Mouse (Mus musculus): ENCODE results near the gene Kcnd3. TPM values are rescaled to one million over a fixed set of nuclear protein-coding genes. Genes with fewer than 3 reads are reported as not detected.

Gene Kcnd3
- polyA plus RNA-seq, 1 experiment from 2014 or later, result 2.4 TPM

DNA sequence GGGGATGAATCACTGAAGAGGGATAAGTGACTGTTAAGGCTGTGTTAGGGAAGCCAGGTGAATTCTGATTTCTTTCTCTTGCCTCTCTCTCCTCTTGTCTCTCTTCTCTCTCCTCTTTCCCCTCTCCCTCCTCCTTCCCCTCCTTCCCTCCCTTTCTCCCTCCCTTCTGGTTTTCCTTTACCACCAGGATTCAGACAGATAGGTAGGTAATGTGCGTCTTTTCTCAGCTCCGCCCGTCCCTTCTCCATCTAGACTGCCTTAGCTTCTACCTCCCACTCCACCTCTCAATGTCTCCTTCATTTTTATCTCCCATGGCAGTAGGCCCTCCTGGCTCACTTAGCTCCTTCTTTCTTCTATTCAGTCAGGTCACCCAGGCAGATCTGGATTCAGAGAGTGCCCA lies 253.4 kb downstream of the Kcnd3 start:
- WGBS, result 18% methylated on average over 3 of the region's 3 CpGs
- ATAC-seq (ENCODE audit: low FRiP score), result no peak
- H3K27ac ChIP-seq (ENCODE audit: low read depth, low read length), result no peak overlapping the region

DNA sequence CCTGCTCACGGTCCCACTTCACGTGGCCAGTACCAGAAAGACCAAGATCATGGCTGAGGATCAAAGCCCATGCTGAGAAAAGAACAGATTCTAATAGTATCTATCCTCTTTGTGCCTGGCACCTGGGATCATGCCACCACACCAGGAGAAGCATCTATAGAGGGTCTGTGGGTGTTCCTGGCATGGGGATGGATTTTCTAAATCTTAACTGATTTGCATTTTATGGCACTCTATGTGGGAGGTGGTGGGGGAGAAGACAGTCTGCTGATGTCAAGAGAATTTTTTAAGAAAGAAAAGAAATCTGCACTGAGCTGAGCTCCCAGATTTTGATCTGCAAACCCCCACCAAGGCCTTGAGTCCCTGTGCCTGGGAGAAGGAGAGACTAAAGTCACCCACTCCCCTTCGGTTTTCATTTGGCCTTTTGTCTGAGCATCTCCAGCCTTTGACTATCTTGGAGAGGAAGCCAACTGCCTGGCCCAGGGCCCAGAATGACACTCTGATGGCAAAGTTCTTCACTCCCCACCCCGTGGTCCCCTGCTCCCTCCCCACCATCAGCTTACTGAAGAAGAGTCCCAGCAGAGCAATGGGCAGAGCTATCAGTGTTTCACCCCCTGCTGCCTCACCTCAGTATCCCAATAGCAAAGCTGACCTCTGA lies 254.4 kb downstream of the Kcnd3 start:
- DNase-seq (ENCODE audit: low spot score, missing footprints) (peak; percentile 74), ATAC-seq (ENCODE audit: low FRiP score) (no peak)
- no peak overlapping the region for H3K27ac ChIP-seq (ENCODE audit: low read depth, low read length)
- H3K27me3 ChIP-seq (ENCODE audit: control insufficient read depth, insufficient read depth, low read length), result peaks cover 19% of the 10 kb centered on the region; the same call in 1 of the 2 replicates
- no peaks in the 10 kb centered on the region for H3K36me3 ChIP-seq (ENCODE audit: control insufficient read depth, insufficient read depth, low read length)
- no peak overlapping the region for H3K4me3 ChIP-seq (ENCODE audit: low read depth, low read length)
- peaks cover 4% of the 10 kb centered on the region; the same call in 1 of the 2 replicates for H3K4me1 ChIP-seq (ENCODE audit: control insufficient read depth, insufficient read depth, low read length)
- WGBS, result 49% methylated on average over 4 of the region's 4 CpGs
- H3K4me2 ChIP-seq, result no peak overlapping the region
- H3K9ac ChIP-seq (ENCODE audit: low read length), result no peak overlapping the region
- H3K9me3 ChIP-seq (ENCODE audit: control insufficient read depth, low read length), result no peaks in the 10 kb centered on the region

More for the DNA sequence above, 253.4 kb downstream of the Kcnd3 start:
- no peaks in the 10 kb centered on the region for H3K9me3 ChIP-seq (ENCODE audit: control insufficient read depth, low read length)
- H3K4me2 ChIP-seq, result peak overlapping the region; percentile 94
- peaks cover 4% of the 10 kb centered on the region; the same call in 1 of the 2 replicates for H3K4me1 ChIP-seq (ENCODE audit: control insufficient read depth, insufficient read depth, low read length)
- H3K36me3 ChIP-seq (ENCODE audit: control insufficient read depth, insufficient read depth, low read length), result no peaks in the 10 kb centered on the region
- DNase-seq (ENCODE audit: low spot score, missing footprints), result no peak
- H3K4me3 ChIP-seq (ENCODE audit: low read depth, low read length), result peak overlapping the region; percentile 58
- peak overlapping the region; percentile 72 for H3K9ac ChIP-seq (ENCODE audit: low read length)
- peaks cover 19% of the 10 kb centered on the region; the same call in 1 of the 2 replicates for H3K27me3 ChIP-seq (ENCODE audit: control insufficient read depth, insufficient read depth, low read length)

- Histone ChIP-seq H3K4me2 (no peak overlapping the region), H3K27ac (ENCODE audit: low read depth, low read length) (no peak overlapping the region), H3K9ac (ENCODE audit: low read length) (no peak overlapping the region), H3K36me3 (ENCODE audit: control insufficient read depth, insufficient read depth, low read length) (no peaks in the 10 kb centered on the region), H3K4me1 (ENCODE audit: control insufficient read depth, insufficient read depth, low read length) (peaks cover 4% of the 10 kb centered on the region; the same call in 1 of the 2 replicates), H3K27me3 (ENCODE audit: control insufficient read depth, insufficient read depth, low read length) (peaks cover 19% of the 10 kb centered on the region; the same call in 1 of the 2 replicates), H3K9me3 (ENCODE audit: control insufficient read depth, low read length) (no peaks in the 10 kb centered on the region), H3K4me3 (ENCODE audit: low read depth, low read length) (no peak overlapping the region)
- DNase-seq (ENCODE audit: low spot score, missing footprints), result peak; percentile 84
- WGBS, result 11% methylated on average over 7 of the region's 7 CpGs
- no peak for ATAC-seq (ENCODE audit: low FRiP score)
Measured at GRCm38 (mm10) chr3:105707590-105707989, 255.5 kb downstream of the Kcnd3 start.

GRCm38 (mm10) chr3:105710246-105710645 lies 258.1 kb downstream of the Kcnd3 start:
- Histone ChIP-seq H3K27me3 (ENCODE audit: control insufficient read depth, insufficient read depth, low read length) (peaks cover 12% of the 10 kb centered on the region; the same call in 1 of the 2 replicates), H3K9me3 (ENCODE audit: control insufficient read depth, low read length) (no peaks in the 10 kb centered on the region), H3K36me3 (ENCODE audit: control insufficient read depth, insufficient read depth, low read length) (no peaks in the 10 kb centered on the region), H3K4me3 (ENCODE audit: low read depth, low read length) (no peak overlapping the region), H3K4me1 (ENCODE audit: control insufficient read depth, insufficient read depth, low read length) (peaks cover 9% of the 10 kb centered on the region), H3K9ac (ENCODE audit: low read length) (no peak overlapping the region), H3K27ac (ENCODE audit: low read depth, low read length) (no peak overlapping the region), H3K4me2 (no peak overlapping the region)
- ATAC-seq (ENCODE audit: low FRiP score) (no peak), DNase-seq (ENCODE audit: low spot score, missing footprints) (no peak)
- WGBS, result 84% methylated on average over 6 of the region's 6 CpGs

- H3K9me3 ChIP-seq (ENCODE audit: control insufficient read depth, low read length), result no peaks in the 10 kb centered on the region
- H3K27me3 ChIP-seq (ENCODE audit: control insufficient read depth, insufficient read depth, low read length), result peaks cover 4% of the 10 kb centered on the region; the same call in 1 of the 2 replicates
- peaks cover 7% of the 10 kb centered on the region; the same call in 1 of the 2 replicates for H3K4me1 ChIP-seq (ENCODE audit: control insufficient read depth, insufficient read depth, low read length)
- no peak overlapping the region for H3K9ac ChIP-seq (ENCODE audit: low read length)
- H3K27ac ChIP-seq (ENCODE audit: low read depth, low read length), result no peak overlapping the region
- no peaks in the 10 kb centered on the region for H3K36me3 ChIP-seq (ENCODE audit: control insufficient read depth, insufficient read depth, low read length)
- ATAC-seq (ENCODE audit: low FRiP score) (no peak), DNase-seq (ENCODE audit: low spot score, missing footprints) (peak; percentile 60)
- 71% methylated on average over 7 of the region's 7 CpGs for WGBS
- no peak overlapping the region for H3K4me3 ChIP-seq (ENCODE audit: low read depth, low read length)
- H3K4me2 ChIP-seq, result no peak overlapping the region
Measured at GRCm38 (mm10) chr3:105711741-105712140, 259.6 kb downstream of the Kcnd3 start.

DNA sequence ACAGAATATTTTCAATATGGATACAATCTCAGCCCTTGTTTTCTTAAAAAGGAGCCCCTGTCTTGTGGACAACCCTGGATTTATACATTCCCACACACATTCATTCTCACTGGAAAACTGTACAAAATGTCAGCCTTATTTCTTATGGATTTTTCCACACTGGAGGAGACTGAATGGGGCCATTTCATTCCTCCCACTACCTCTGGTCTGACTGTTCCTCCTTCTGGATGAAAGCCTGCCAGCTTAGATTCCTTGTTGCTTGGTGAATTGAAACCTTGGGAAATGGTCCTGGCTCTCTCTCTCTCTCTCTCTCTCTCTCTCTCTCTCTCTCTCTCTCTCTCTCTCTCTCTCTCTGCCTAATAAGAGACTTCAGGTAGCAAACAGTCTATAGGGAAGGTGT lies 260.7 kb downstream of the Kcnd3 start:
- peaks cover 7% of the 10 kb centered on the region; the same call in 1 of the 2 replicates for H3K4me1 ChIP-seq (ENCODE audit: control insufficient read depth, insufficient read depth, low read length)
- H3K9ac ChIP-seq (ENCODE audit: low read length), result no peak overlapping the region
- peak; percentile 59 for DNase-seq (ENCODE audit: low spot score, missing footprints)
- H3K4me2 ChIP-seq, result no peak overlapping the region
- no peaks in the 10 kb centered on the region for H3K27me3 ChIP-seq (ENCODE audit: control insufficient read depth, insufficient read depth, low read length)
- no peak overlapping the region for H3K27ac ChIP-seq (ENCODE audit: low read depth, low read length)
- ATAC-seq (ENCODE audit: low FRiP score), result no peak
- no peaks in the 10 kb centered on the region for H3K9me3 ChIP-seq (ENCODE audit: control insufficient read depth, low read length)
- no peak overlapping the region for H3K4me3 ChIP-seq (ENCODE audit: low read depth, low read length)
- H3K36me3 ChIP-seq (ENCODE audit: control insufficient read depth, insufficient read depth, low read length), result no peaks in the 10 kb centered on the region

- Histone ChIP-seq H3K27me3 (ENCODE audit: control insufficient read depth, insufficient read depth, low read length) (no peaks in the 10 kb centered on the region), H3K9ac (ENCODE audit: low read length) (0 out of 2 replicates have a peak overlapping the region, but pooled peaks have one; percentile 9), H3K36me3 (ENCODE audit: control insufficient read depth, insufficient read depth, low read length) (no peaks in the 10 kb centered on the region), H3K9me3 (ENCODE audit: control insufficient read depth, low read length) (no peaks in the 10 kb centered on the region), H3K4me1 (ENCODE audit: control insufficient read depth, insufficient read depth, low read length) (peaks cover 7% of the 10 kb centered on the region; the same call in 1 of the 2 replicates), H3K4me3 (ENCODE audit: low read depth, low read length) (no peak overlapping the region), H3K27ac (ENCODE audit: low read depth, low read length) (peak overlapping the region; percentile 61; the same call in 1 of the 2 replicates), H3K4me2 (no peak overlapping the region)
- ATAC-seq (ENCODE audit: low FRiP score) (peak; percentile 67), DNase-seq (ENCODE audit: low spot score, missing footprints) (peak; percentile 90)
- WGBS, result 15% methylated on average over 8 of the region's 8 CpGs
Measured at GRCm38 (mm10) chr3:105714091-105714819, 262.1 kb downstream of the Kcnd3 start.

- Histone ChIP-seq H3K27me3 (ENCODE audit: control insufficient read depth, insufficient read depth, low read length) (no peaks in the 10 kb centered on the region), H3K9me3 (ENCODE audit: control insufficient read depth, low read length) (no peaks in the 10 kb centered on the region), H3K4me3 (ENCODE audit: low read depth, low read length) (no peak overlapping the region), H3K9ac (ENCODE audit: low read length) (no peak overlapping the region), H3K4me1 (ENCODE audit: control insufficient read depth, insufficient read depth, low read length) (peaks cover 7% of the 10 kb centered on the region; the same call in 1 of the 2 replicates), H3K4me2 (no peak overlapping the region), H3K36me3 (ENCODE audit: control insufficient read depth, insufficient read depth, low read length) (no peaks in the 10 kb centered on the region), H3K27ac (ENCODE audit: low read depth, low read length) (no peak overlapping the region; the same call in 1 of the 2 replicates)
- DNase-seq (ENCODE audit: low spot score, missing footprints) (no peak), ATAC-seq (ENCODE audit: low FRiP score) (no peak)
Measured at GRCm38 (mm10) chr3:105714820-105715167, 262.7 kb downstream of the Kcnd3 start.
